Mouse (Mus musculus) CH12.LX (cell line): ENCODE results near the gene Pla2g2c.

Experiments used
- CTCF ChIP-seq, 2 experiments: IDR thresholded peaks in 1 of 2; conservative IDR thresholded peaks in 1 of 2; 2 replicates each; pipeline ENCODE4 v1.5.1; 2011 to 2012; ENCODE audit warnings: low read depth in 2 of 2, low read length in 2 of 2, improper control_type of control experiment in 1 of 2, inconsistent platforms in 1 of 2, mild to moderate bottlenecking in 1 of 2, moderate library complexity in 1 of 2
- E2F4 ChIP-seq: IDR thresholded peaks from 2 replicates; pipeline ENCODE4 v1.6.1; 2011; ENCODE audit warnings: low read depth, low read length, improper control_type of control experiment; ENCODE audit not compliant: insufficient replicate concordance
- NRF1 ChIP-seq: IDR thresholded peaks from 2 replicates; pipeline ENCODE4 v1.6.1; 2014; ENCODE audit warnings: low read depth, mild to moderate bottlenecking, inconsistent platforms, low read length, improper control_type of control experiment, moderate library complexity
- POLR2A ChIP-seq: IDR thresholded peaks from 2 replicates; pipeline ENCODE4 v1.6.1; 2011; ENCODE audit warnings: low read depth, mild to moderate bottlenecking, improper control_type of control experiment, low read length
- TBP ChIP-seq: conservative IDR thresholded peaks from 2 replicates; pipeline ENCODE4 v1.6.1; 2011; ENCODE audit warnings: low read depth, low read length, improper control_type of control experiment
- TCF12 ChIP-seq: IDR thresholded peaks from 2 replicates; pipeline ENCODE4 v1.6.1; 2014; ENCODE audit warnings: low read depth, mild to moderate bottlenecking, inconsistent platforms, low read length, improper control_type of control experiment
- ZKSCAN1 ChIP-seq: IDR thresholded peaks from 2 replicates; pipeline ENCODE4 v1.6.1; 2012; ENCODE audit warnings: low read depth, inconsistent platforms, low read length, improper control_type of control experiment, borderline replicate concordance
- ZMIZ1 ChIP-seq: IDR thresholded peaks from 2 replicates; pipeline ENCODE4 v1.6.1; 2012; ENCODE audit warnings: low read depth, mild to moderate bottlenecking, inconsistent platforms, low read length, improper control_type of control experiment

DNA sequence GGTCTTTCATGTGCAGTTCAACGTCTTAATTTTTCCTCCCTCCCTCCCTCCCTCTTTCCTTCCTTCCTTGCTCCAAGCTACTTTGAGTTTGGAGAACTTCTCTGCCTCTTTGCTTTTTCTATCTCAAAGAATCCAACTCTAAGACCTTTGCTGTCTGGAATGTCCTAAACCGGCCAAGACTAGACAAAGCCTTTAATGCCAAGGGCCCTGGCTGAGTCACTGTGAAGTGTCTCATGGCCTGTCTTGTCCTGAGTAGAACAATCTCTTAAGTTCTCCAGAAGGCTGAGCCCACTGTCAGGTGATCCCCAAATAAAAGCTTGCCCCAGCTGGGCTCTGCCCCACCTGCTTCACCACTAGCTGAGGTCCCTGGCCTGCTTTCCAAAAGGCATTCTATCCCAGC lies 22.6 kb upstream of the Pla2g2c start:
- TF ChIP-seq CTCF (conservative IDR thresholded peaks at IDR 0.05 in 1 of 2, IDR thresholded peaks at IDR 0.05 in 1 of 2; ENCODE audit: low read depth in 2 of 2, low read length in 2 of 2) (no peak), ZKSCAN1 (no peak), TCF12 (no peak), NRF1 (no peak), POLR2A (no peak), TBP (no peak), ZMIZ1 (no peak), E2F4 (no peak)
